Mouse (Mus musculus): ENCODE measurements at regions not wholly inside any gene's neighbourhood (a gene's known extent, or its start where the extent isn't known, plus 50 kb on each side); places are given as distances from the start of the nearest gene placed in this dataset.

DNA sequence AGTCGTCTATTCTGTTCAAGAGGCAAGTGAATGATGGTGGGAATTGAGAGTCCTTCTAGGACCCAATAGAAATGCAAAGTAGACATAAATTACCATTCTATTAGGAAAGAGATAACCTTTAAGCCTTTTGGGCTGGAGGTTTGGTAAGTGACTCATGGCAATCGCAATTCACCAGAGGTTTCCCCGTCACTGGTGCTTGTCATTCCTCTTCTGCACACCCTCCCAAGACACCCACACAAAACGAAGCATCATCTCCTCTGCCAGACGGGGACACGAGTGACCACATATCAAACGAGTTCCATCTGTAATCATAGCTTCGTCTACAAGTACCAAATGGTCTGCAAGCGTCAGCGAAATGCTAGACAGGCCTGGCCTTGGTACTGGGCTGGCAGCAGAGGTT, 601.4 kb upstream of the Sox9 start:
- Histone ChIP-seq H3K27ac (ENCODE audit: insufficient read depth, low read depth, low read length) (no peak overlapping the region), H3K4me3 (ENCODE audit: insufficient read depth, low read depth, low read length) (no peak overlapping the region), H3K4me1 (ENCODE audit: control insufficient read depth, insufficient read depth, low read length) (no peaks in the 10 kb centered on the region)
- TF ChIP-seq CTCF (IDR thresholded peaks at IDR 0.05; ENCODE audit: insufficient read depth, low read depth, low read length) (no peak), POLR2A (IDR thresholded peaks at IDR 0.05; ENCODE audit: insufficient read depth, low read depth, low read length) (no peak)
- WGBS: 77% methylated on average over 10 of the region's 10 CpGs

DNA sequence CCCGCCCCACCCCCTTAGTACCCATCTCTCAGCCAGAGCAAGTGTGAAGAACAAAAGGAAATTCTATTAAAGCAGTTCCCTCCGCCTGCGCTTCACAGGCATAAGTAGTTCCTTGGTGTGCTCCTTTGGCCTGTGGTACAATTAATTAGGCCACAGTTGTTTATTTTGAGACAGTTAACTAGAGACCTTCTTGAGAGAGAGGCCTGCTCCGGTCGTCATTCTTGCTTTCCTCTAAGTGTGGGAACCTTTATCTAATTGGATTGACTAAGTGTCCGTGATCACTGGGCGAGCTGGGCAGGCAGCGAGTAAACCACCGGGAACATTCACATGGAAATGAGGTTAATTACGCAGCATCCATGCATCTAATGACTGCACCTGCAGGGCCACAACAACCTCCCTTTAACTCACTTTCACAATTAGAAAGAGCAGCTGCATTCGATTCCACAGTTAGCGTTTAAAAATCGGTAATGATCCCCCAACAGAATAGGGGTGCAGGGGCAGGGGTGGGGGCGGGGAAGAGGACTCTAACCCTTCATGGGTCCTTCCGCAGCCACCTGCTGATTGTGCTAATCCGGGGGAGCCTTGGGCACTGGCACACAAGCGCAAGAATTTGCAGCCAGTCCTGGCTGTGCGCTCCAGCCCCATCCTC, 584.3 kb upstream of the Sox9 start:
- Histone ChIP-seq H3K4me3 (ENCODE audit: insufficient read depth, low read depth, low read length) (no peak overlapping the region), H3K4me1 (ENCODE audit: control insufficient read depth, insufficient read depth, low read length) (no peaks in the 10 kb centered on the region), H3K27ac (ENCODE audit: insufficient read depth, low read depth, low read length) (no peak overlapping the region)
- 31% methylated on average over 18 of the region's 18 CpGs for WGBS
- TF ChIP-seq POLR2A (IDR thresholded peaks at IDR 0.05; ENCODE audit: insufficient read depth, low read depth, low read length) (no peak), CTCF (IDR thresholded peaks at IDR 0.05; ENCODE audit: insufficient read depth, low read depth, low read length) (no peak)

DNA sequence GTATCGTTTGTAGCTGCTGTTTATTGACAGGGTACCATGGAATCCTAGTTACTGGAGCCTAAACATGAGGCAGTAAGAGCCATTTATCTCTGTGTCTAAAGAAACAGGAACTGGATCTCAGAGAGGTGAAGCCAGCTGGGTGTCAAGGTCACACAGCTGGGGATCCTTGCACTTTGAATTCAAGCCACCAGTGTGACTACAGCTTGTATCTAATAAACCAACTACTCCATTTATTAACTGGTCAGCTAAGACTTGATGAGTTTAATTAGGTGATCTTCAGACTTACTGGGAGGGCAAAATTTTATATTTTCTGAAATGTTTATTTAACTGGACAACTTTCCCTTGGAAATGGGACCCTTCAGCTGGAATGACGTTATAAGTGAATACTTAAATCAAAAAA, 577.5 kb upstream of the Sox9 start:
- no peak for TF ChIP-seq CTCF (IDR thresholded peaks at IDR 0.05; ENCODE audit: insufficient read depth, low read depth, low read length)
- no peak for TF ChIP-seq POLR2A (IDR thresholded peaks at IDR 0.05; ENCODE audit: insufficient read depth, low read depth, low read length)
- no peaks in the 10 kb centered on the region for H3K4me1 ChIP-seq (ENCODE audit: control insufficient read depth, insufficient read depth, low read length)
- no peak overlapping the region for H3K27ac ChIP-seq (ENCODE audit: insufficient read depth, low read depth, low read length)
- WGBS: 60% methylated on average over 2 of the region's 2 CpGs
- H3K4me3 ChIP-seq (ENCODE audit: insufficient read depth, low read depth, low read length): no peak overlapping the region

DNA sequence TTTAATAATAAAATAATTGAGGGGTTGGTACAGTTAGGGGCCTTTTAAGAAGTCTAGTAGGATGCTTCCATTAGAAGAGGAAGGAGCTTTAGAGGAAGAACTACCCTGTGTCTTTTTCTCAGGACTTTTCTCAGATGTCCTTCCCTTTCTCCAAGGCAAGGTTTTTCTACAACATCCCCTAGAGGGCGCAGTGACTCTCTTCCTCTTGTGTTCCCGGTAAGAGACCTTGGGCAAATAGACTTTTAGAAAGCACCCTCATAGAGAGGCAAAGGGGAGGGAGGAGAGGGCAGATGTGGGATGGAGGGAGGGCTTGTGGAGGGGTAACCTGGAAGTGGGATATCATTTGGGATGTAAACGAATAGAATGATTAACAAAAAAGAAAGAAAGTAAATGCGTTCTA, 572.6 kb upstream of the Sox9 start:
- H3K27ac ChIP-seq (ENCODE audit: insufficient read depth, low read depth, low read length): no peak overlapping the region
- no peaks in the 10 kb centered on the region for H3K4me1 ChIP-seq (ENCODE audit: control insufficient read depth, insufficient read depth, low read length)
- no peak overlapping the region for H3K4me3 ChIP-seq (ENCODE audit: insufficient read depth, low read depth, low read length)
- WGBS: 34% methylated on average over 4 of the region's 4 CpGs
- TF ChIP-seq CTCF (IDR thresholded peaks at IDR 0.05; ENCODE audit: insufficient read depth, low read depth, low read length) (no peak), POLR2A (IDR thresholded peaks at IDR 0.05; ENCODE audit: insufficient read depth, low read depth, low read length) (no peak)

DNA sequence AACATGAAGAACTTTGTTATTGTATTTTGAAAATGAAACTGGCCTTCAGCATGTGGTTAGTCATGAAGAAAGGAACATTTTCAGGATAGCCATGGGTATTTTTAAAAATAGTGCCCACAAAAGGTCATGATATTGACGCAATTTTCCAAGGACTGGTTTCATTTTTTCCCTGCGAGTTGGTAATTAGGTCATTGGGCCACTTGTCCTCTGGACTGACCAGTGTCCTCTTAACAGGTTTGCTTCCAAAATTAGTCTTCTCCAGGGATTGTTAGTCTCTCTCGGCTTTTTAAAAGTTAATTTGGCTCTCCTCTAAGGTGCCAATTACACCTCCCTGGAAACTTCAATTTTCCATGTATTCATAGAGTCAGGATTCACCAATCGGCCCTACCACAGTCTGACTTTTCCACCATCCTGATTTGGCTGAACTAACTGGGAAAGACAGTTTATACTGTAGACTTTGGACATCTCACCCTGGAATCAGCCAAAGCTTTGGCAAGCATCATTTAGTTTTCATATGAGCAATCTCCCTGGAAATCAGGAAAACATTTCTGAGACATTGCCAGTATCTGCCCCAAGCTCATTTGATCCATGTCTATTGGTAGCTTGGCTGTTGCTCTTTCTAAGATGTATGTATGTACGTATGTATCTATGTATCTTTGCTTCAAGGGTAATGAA, 562.8 kb upstream of the Sox9 start:
- Histone ChIP-seq H3K4me1 (ENCODE audit: control insufficient read depth, insufficient read depth, low read length) (no peaks in the 10 kb centered on the region), H3K4me3 (ENCODE audit: insufficient read depth, low read depth, low read length) (no peak overlapping the region), H3K27ac (ENCODE audit: insufficient read depth, low read depth, low read length) (no peak overlapping the region)
- TF ChIP-seq CTCF (IDR thresholded peaks at IDR 0.05; ENCODE audit: insufficient read depth, low read depth, low read length): no peak
- TF ChIP-seq POLR2A (IDR thresholded peaks at IDR 0.05; ENCODE audit: insufficient read depth, low read depth, low read length): no peak
- WGBS: 83% methylated on average over 5 of the region's 5 CpGs

DNA sequence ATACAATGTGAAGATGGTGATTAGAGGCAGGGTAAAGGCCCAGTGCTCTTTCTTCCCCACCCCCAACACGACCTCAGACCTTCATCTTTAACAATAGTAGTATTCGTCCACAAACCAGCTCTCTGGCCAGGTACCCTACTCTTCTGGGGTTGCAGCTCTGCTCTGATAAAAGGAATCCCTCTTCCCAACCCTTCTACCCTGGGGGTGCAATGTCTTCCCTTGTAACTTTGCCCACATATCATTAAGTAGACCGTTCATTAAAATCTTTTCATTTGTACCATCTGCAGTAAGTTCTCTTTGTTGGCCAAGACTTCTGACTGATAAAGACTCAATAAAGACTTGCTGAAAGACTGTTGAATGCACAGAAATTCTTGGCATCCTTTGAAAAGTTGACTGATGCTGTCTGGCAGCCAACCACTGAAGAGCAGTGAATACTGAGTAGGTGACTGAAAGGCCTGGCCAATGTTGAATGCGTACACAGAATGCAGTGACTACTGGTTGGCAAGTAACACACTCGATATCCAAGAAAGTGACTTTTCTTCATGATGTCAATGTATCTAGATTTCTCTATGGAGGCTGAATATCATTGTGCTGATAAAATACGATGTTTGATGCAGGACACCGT, 547.4 kb upstream of the Sox9 start:
- Histone ChIP-seq H3K4me1 (ENCODE audit: control insufficient read depth, insufficient read depth, low read length) (no peaks in the 10 kb centered on the region), H3K4me3 (ENCODE audit: insufficient read depth, low read depth, low read length) (no peak overlapping the region), H3K27ac (ENCODE audit: insufficient read depth, low read depth, low read length) (no peak overlapping the region)
- WGBS: 48% methylated on average over 7 of the region's 7 CpGs
- no peak for TF ChIP-seq CTCF (IDR thresholded peaks at IDR 0.05; ENCODE audit: insufficient read depth, low read depth, low read length)

DNA sequence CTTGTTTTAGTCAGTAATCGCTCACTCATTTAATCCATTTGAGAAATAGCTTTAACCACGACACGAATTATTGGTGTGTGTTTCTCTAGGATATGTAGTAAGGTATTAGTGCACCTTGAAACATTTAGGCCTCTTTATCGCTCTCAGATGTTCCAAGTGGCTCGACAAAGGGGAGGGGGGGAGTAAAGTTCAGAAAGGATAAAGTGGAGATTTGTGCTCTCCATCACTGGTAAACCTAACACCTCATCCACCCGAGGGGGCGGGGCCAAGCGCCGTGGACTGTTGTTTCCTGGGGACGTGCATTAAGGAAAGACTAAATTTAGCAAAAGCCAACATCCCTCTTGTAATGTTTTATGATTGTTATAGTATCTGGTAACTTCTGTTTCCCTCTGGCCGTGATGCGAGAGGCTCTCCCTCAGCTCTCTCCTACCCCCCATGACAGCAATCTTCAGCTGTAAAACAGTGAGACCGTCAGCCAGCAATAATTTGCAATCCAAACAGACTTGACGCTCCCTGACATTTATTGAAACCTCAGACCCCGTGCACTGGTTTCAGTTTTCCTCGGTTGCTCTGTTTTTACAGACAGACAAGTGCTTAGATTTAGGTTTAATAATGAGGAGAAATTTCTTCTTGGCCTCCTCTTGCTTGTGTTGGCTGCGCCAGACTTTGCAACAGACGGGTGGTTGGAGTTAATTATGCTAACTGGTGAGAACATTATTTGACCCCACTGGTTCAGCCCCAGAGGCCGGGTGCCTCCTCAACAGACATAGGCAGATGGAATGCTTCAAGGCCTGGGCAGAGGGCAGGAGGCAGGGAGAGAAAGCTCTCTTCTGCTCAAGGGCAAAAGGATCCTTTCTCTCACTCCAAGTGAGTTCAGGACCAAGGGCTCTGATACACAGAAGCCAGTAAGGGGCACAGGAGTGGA, 542.8 kb upstream of the Sox9 start:
- Histone ChIP-seq H3K4me3 (ENCODE audit: insufficient read depth, low read depth, low read length) (no peak overlapping the region), H3K4me1 (ENCODE audit: control insufficient read depth, insufficient read depth, low read length) (no peaks in the 10 kb centered on the region), H3K27ac (ENCODE audit: insufficient read depth, low read depth, low read length) (no peak overlapping the region)
- 75% methylated on average over 19 of the region's 19 CpGs for WGBS
- no peak for TF ChIP-seq CTCF (IDR thresholded peaks at IDR 0.05; ENCODE audit: insufficient read depth, low read depth, low read length)
- no peak for TF ChIP-seq POLR2A (IDR thresholded peaks at IDR 0.05; ENCODE audit: insufficient read depth, low read depth, low read length)

DNA sequence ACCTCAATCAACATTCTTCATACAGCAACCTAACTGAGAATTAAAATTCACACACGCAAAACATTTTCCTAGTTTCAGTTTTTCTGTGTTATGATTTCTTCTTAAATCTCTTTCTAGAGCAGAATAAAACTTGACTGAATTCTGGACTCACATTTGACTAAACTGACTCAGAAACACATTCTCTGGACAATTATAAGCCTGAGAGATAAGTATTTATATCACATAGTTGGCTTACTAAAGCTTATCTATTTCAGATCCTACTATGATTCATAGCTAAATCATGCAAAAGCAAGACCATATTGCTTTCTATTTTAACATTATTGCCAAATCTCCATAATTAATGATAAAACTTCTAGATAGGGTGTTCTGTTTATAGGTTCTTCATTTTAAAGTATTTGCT, 529.5 kb upstream of the Sox9 start:
- Histone ChIP-seq H3K27ac (ENCODE audit: insufficient read depth, low read depth, low read length) (no peak overlapping the region), H3K4me3 (ENCODE audit: insufficient read depth, low read depth, low read length) (no peak overlapping the region), H3K4me1 (ENCODE audit: control insufficient read depth, insufficient read depth, low read length) (no peaks in the 10 kb centered on the region)
- no peak for TF ChIP-seq POLR2A (IDR thresholded peaks at IDR 0.05; ENCODE audit: insufficient read depth, low read depth, low read length)
- no peak for TF ChIP-seq CTCF (IDR thresholded peaks at IDR 0.05; ENCODE audit: insufficient read depth, low read depth, low read length)
- WGBS: 96% methylated on average over 1 of the region's 1 CpGs
